Mouse (Mus musculus): ENCODE data around the gene Gm45713.
"Not testable (repeated sequence)": the region's sequence is repeated elsewhere in the genome, so short reads cannot be mapped to it uniquely, and the experiment has no call there.

The Gm45713 gene

DNA sequence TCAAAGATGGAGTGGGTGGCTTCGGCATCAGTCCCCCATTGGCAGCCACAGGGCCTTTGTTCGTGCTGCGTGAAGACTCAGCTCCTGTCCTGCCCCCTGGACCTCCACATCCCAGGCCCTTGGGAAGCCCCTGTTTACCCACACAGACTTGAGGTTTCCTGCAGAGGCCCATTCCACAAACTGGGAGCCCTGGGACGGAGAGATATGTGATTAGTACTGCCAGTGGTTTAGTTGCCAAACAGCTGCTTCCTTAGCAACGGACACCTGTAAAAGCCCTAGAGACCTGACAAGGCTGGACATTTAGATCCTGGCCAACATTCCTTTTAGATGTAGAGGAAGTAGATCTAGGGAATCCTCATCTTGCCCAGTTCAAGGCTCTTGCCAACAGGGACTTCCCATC, 5.9 kb upstream of the Gm45713 start:
- no peak for DNase-seq (ENCODE audit: low read depth)

DNA sequence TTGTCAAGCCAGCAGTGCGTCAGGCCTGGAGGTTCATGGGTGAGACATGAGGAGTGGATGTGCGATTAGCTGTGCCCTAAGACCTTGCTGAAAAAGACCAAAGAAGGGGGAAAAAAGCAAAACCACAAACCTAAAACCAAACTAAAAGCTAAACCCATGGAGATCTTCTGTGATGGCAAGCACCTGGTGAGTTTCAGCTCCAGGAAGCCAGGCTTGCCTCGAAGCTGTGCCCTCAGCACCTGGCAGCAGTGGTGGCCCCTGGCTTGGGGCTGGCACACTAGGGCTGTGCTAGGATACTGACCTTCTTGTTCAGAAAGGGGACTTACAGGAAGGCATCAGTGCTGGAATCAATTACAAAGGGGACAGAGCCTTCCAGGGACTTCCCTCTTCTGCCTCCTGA, 5.3 kb upstream of the Gm45713 start:
- no peak for DNase-seq (ENCODE audit: low read depth)

DNA sequence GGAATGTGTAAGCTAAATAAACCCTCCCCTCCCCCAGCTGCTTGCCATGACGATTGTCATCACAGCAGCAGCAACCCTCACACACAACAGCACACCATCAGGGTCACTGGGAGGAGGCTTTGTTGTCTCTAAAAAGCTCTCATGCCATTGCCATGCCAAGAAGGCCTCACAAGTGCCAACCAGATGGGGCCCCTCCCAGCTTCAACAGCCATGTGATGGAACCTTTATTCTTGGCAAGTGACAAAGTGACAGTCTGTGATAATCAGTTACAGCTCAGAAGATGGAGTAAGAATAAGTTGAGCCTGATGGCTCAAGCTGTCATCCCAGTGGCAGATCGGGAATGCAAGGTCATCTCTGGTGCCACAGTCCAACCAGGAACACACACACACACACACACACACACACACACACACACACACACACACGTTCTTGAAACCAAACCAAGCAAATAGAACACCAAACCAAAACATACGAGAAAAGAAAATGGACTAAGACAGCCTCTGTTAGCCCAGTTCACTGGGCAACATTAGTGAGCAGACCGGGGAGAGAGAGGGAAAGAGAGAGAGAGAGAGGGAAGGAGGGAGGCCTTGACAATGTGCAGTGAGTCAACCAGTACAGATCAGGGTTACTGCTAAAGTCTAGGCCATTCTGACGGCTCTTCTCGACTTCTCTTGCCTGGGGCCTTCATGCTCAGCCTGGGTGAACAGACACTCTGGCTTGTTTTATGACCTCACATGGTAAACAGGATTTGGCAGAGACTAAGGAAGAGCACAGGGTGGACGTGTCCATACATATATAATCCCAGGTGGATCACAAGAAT, 4.1 kb upstream of the Gm45713 start:
- DNase-seq (ENCODE audit: low read depth) = no peak

DNA sequence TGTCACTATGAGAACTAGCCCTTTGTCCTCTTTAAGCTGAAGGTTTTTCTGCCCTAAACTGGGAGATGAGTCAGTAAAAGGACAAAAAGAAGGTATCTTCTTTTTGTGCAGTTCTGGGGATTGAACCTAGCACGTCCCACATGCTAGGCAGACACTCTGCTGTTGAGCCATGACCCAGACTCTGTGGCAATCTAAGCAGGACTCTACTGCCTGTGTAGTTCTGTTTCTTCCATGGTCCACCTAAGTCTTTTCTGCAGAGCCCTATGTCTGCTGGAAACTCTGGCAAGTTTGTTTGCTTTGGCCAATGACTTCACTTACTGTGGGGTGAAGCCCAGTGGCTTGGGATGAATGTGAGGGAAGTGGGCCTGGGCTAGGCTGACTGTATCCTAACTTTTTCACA, 2.4 kb upstream of the Gm45713 start:
- DNase-seq (ENCODE audit: low read depth) = no peak

DNA sequence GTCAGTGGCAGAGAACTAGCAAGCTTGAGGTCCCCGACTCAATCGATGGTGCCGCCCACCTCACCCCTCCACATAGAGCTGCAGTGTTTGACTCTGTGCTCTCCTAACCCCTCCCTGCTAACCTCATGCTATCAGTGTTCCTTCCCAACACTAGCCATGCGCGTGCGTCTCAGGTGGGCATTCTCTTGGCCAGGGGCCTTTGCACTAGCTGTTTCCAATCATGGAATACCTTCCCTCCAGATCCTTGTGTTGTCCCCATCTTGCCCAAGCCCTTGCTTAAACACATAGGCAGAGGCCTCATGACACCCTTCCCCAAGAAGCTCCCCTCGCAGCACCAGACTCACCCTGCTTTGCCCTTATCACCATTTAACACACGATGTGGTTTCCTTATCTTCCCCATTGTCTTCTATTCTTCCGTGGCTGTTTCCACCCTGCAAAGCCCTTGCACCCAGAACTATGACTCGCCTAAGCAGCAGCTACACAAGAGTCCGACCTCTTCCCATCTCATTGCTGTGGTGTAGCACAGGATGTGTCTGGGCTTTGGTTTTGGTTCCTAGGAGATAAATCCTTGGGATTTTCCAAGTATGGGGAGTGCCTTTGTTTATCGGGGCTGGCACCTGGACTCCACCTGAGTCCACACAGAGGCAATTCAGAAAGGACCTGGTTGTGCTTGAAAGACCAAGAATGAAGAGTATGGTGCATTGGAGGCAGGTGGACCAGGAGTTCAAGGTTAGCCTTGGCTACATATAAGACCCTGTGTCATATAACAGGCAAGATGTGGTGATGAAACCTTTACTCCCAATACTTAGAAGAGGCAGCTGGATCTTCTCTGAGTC, 1.4 kb upstream of the Gm45713 start:
- DNase-seq (ENCODE audit: low read depth) = no peak

DNA sequence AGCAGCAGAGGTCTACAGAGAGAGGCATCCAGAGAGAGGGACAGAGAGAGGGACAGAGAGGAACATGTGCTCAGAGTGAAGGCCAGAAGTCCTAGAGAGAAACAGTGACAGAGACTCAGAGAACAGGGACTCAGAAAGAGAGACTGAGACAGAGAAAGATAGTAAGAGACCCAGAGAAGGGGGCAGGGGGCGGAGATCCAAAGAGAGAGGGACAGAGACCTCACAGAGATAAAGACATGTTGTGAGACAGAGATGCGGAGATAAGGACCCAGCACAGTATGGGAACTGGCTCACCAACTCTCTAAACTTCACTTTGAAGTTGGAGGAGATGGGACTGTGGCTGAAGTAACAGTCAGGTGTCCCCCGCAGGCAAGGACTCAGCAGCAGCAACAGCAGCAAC, 661 bp downstream of the Gm45713 start:
- DNase-seq (ENCODE audit: low read depth) = no peak

DNA sequence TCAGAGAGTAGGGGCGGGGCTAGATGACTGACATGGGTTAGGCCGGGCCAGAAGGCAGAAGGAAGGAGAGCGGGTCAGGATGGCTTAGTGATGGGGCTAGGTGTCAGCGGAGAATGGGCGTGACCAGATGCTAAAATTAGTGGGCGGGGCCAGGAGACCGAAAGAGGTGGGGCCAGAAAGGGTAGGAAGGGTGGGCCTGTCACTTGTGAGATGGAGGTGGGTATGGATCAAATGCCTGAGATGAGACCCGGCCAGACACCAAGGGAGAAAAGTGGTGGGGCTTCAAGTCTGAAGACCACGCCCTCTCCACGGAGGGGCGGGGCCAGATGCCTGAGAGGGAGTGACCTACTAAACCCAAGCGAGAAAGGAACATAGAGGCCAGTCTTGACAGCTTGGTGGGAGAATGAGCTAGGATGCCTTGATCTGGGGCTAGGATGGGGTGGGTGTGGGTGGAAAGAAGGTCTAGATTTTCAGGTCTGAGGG, 1.4 kb downstream of the Gm45713 start:
- peak; percentile 79 for DNase-seq (ENCODE audit: low read depth)

DNA sequence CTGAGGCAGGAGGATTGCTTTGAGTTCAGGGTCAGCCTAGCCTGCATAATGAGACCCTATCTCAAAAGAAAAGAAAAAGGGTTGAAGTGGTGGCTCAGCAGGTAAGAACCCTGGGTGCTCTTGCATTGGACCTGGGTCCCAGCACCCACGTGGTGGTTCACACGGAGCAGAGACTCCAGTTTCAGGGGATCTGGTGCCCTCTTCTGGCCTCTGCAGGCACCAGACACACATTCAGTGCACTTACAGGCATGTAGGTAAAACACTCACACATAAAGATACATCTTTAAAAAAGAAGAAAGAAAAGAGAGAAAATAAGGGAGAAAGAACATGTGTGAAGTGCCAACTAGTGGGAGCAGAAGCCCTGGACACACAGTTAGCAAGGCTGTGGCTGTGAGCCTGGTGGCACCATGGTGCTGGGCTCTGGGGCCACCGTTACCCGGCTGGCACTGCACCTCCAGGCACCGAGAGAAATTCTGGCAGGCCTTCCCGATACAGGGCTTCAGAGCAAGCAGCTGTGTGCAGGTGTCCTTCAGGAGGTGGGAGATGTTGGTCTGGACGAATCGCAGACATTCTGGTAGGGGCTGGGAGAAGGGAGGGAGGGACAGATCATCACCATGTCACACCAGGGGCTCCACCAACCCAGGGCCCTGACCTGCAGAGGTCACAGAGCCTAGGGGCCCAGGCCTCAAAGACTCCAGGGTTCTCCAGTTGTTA, 2.4 kb downstream of the Gm45713 start:
- no peak for DNase-seq (ENCODE audit: low read depth)

DNA sequence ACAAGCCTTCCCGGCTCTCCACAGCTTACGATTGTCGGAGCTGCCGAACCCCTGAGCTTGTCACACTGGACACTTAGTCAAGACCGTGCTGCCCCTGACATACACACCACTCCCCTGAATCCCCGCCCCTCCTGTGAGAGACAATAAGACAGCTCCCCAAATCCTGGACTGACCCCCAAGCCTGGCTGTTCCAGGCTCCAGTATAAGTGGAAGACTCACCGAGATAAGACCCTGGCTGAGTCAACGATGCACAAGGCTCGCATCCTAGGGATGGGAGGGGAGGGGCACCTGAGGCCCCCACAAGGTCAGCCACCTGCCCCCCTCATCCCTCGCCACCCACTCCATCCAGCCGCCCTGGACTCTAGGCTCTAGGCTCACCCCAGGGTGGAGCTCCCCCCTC, 4.2 kb downstream of the Gm45713 start:
- DNase-seq (ENCODE audit: low read depth) = no peak

DNA sequence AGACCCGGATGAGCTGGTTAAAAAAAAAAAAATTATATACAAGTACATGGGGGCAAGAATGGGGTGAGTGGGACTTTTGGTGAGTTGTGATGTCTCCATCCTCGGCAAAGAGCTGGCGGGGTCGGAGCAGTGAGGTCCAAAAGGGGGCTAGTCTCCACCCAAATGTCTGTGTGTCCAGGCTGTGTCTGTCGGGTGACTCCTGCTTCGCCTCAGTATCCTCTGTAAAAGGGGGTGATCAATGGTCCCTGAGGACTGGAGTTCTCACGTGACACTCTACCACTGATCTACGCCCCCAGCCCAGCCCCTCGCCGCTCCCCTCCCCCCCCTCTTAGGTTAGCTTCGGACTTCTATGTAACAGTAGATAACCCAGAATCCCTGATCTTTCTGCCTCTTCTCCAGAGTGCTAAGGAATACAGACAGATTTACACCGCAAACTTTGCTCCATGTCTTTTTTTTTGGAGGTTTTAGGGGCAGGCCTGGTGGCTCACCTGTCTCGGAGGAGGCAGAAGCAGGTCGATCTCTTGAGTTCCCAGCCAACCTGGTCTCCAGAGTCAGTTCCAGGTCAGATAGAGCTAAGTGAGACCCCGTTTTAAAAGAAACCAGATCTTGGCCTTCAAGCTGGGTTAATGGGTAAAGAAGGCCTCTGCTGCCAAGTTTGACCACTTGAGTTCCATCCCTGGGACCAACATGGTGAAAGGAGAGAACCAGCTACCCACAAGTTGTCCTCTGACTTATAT, 6.1 kb downstream of the Gm45713 start:
- DNase-seq (ENCODE audit: low read depth) = no peak

DNA sequence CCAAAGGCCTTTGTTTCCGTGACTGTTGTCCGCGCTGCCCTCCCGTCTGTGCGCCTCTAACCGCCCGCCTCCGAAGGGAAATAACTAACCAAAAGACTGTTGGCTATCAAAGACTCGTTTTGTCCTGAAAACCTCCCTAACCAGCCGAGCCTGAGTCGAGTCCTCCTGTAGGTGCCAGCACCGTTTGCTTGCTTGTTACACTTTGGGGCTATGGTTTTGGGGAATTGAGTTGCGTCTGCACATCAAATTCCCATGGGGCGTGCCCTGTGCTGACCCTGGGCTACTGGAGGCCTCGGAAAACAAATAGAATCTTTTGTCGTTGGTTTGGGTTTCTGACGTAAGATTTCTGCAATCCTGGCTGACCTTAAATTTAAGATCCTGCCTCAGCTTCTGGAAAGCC, 6.7 kb downstream of the Gm45713 start:
- no peak for DNase-seq (ENCODE audit: low read depth)

DNA sequence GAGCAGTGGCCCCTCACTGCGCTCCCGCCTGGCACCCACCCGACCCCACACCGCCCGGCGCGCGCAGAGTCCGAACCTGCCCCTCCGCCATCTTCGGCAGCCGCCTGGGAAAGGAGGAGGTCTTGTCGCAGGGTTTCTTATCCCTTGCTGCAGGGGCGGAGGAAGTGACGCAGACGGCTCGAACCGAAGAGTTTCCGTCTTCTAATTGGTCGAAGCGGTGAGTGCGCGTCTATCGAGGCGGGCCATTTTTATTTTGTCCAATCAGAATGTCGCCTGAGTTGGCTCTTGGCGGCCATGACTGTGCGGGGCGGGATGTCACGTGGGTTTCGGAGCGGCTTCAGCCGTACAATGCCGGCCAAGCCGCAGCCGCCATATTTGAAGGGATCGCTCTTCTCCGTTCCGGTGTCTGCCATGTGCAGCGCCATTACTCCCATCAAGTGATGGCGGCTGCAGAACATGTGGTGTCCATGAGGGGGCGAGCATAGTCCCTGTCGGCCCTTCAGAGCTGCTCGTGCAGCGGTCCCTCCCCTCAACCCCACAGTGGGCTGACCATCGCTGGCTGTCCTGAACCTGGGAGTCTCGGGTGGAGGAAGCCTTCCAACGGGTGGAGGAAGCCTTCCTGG, 7.3 kb downstream of the Gm45713 start, which contains the start of gene Rpl13a:
TSS of gene Rpl13a (minus strand) at position 138 of the 623 bp plus-strand sequence.
- DNase-seq (ENCODE audit: low read depth) = peak; percentile 97

DNA sequence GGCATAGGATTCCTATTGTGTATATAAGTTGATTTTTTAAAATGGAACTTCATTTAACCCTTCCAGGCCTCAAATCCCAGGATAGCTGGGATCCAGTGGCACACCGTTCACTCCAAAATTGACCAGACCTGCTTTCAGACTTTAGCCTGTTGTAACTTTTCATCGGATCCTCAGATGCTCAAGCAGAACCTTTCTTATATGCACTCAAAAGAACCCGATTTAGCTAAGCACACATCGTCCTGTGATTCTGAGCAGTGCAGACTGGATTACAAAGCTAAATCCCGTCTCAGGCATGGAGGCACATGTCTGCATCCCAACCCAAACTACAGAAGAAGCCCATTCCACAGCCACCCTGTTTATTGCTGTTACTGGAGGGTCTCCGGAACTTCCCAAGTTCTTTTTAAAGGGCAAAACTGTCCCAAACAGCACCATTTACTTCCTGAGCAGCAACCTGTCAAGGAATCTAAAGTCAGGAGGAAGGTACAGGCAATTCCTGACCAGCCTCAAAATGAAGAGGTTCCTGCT, 8.3 kb downstream of the Gm45713 start:
- no peak for DNase-seq (ENCODE audit: low read depth)

DNA sequence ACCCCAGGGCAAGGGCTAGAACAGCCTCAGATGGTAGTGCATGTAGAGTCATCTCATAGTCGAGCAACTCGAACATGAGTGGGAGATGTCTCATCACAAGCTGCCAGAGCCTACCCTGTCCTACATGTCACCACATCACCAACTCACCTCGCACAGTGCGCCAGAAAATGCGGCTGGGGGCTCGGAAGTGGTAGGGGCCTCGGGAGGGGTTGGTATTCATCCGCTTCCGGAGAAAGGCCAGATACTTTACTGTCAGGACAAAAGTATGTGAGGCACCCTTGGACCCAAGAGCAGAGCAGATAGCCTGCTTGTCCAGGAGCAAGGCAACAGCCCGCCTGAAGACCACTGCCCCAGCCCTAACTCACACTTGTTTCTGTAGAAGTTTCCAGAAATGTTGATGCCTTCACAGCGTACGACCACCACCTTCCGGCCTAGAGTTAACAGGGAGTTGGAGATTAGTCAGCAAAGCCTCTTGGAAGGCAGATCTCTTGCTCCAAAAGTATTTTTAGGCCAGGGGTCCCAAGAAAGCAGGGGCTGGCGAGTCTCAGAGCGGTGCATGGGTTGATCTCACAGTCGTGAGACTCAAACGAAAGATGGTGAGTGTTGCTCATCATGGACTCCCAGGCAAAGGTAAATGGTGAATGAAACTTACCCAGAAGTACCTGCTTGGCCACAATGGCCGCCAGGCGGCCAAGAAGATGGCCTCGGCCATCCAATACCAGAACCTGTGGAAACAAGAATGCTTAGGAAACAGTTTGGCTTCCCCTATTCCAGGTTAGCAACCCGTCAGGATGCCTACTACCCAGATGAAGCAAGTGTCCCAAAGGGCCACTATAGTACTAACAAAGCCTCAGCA, 9.0 kb downstream of the Gm45713 start:
- DNase-seq (ENCODE audit: low read depth) = no peak

DNA sequence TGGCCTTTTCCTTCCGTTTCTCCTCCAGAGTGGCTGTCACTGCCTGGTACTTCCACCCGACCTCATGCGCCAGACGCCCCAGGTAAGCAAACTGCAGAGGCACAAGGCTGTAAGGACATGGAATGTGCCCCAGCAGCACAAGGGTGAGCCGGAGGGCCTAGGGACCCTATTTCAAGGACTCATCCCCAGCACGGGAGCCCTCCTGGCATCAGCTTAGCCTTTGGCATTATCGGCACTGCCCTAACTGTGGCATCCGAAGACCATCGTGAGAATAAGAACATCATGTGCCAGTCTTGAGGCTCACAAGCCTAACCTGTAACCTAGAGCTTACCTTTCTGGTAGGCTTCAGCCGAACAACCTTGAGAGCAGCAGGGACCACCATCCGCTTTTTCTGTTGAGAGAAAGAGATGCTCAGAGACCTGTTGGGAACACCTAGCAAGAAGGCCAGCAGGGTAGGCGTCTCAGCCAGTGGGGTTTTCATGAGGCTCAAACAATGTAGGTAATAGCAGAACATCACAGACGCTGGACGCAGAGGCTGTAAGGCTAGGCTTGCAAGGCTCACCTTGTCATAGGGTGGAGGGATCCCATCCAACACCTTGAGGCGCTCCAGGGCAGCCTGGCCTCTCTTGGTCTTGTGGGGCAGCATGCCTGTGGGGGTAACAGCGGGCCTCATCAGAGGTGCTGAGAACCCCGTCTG, 9.7 kb downstream of the Gm45713 start:
- no peak for DNase-seq (ENCODE audit: low read depth)

DNA sequence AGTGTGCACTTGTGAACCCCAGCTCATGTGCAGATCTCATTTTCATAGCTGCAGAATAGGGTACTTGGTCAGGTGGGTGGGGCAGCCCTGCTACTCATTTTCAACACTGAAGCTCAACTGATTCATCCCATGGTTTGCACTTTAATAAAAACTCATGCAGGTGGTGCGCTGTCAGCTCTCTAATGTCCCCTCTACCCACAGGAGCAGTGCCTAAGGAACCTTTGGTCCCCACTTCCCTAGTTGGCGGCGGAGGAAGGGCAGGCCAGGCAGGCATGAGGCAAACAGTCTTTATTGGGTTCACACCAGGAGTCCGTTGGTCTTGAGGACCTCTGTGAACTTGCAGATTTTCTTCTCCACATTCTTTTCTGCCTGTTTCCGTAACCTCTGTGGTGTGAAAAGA, 10.4 kb downstream of the Gm45713 start:
- DNase-seq (ENCODE audit: low read depth) = not testable (repeated sequence)

DNA sequence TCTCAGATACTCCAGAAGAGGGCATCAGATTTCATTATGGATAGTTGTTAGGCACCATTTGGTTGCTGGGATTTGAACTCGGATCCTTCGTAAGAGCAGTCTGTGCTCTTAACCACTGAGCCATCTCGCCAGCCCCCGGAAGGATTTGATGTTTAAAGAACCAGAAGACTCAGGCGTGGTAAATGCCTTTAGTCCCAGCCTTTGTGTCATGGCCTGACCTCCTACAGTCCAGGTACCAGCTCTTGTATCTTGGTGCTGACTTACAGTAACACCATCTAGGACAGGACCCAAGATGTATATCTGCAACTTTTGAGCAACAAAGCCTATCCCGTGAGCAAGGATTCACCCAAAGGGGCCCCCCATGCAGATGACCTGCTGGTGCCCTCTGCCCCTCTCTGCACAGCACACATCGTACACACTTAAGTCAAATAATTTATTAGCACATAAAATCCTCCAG, 10.9 kb downstream of the Gm45713 start:
- DNase-seq (ENCODE audit: low read depth) = no peak

DNA sequence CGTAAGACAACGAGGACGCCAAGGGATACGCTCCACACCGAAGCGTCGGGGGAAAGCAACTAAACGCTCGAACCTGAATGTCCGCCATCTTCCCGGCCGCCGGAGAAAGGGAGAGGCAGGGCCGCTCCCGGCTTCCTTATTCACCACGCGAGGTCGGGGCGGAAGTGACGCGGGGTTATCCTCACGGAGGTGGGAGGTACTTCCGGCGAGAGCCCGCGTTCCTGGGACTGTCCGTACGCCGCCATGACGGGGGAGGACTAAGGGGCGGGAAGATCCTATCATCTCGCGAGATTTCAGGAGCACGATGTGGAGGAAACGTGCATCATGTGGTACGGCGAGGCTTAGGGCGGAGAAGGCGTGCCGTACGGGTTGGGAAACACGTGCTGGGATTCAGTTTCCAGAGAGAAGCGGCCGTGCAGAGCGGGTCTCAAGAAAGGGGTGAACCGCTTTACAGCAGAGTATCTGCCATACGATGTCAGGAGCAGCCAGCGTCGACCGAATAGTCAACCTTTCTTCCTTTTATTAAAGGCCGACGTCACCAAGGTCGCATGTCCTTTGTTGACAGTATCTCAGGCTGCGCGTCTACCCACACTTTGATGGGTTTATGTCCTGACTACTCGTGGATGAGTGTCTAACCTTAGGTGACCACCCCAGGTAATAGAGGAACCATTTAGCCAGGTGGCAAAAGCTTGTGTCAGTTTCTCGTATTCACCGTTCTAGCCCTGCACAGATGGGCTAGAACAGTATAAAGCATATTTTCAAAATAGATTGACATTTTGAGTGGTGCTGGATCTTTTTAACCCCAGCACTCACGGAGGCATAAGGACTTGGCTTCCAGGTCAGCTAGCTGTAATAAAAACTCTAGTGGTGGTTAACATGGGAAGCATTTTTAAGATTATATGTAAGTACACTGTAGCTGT, 11.5 kb downstream of the Gm45713 start, which contains the start of gene Rps11:
TSS of gene Rps11 (minus strand) at position 216 of the 920 bp plus-strand sequence.
- peak; percentile 100 for DNase-seq (ENCODE audit: low read depth)
